Mouse (Mus musculus) liver, embryonic 14.5 days (tissue): ENCODE data around the gene Gm5483. TPM values are rescaled to one million over a fixed set of nuclear protein-coding genes. Genes with fewer than 3 reads are reported as not detected.
A peak's percentile ranks its signal among the peaks of the same experiment; 100 is the strongest.
"Not testable (repeated sequence)": the region's sequence is repeated elsewhere in the genome, so short reads cannot be mapped to it uniquely, and the experiment has no call there.

Experiments used
- ATAC-seq: fragments of 200-750 bp; cut with Nextera tagmentation; 2 replicates; pipeline ENCODE4 v1.8.0; 2017; ENCODE audit warnings: moderate number of reproducible peaks, mild to moderate bottlenecking, moderate library complexity; ENCODE audit not compliant: insufficient read depth
- DNase-seq, 3 experiments: peaks; one replicate each; pipeline ENCODE4 v3.0.0-alpha.2; 2012 to 2013; ENCODE audit warnings: low read depth in 3 of 3, low spot score in 3 of 3
- H3K27ac ChIP-seq: fragments of 300-500 bp; sonication (generic); 2 replicates; pipeline ENCODE4 v1.5.1; 2014; ENCODE audit warnings: moderate library complexity, mild to moderate bottlenecking, control low read depth, inconsistent platforms
- H3K27me3 ChIP-seq: fragments of 300-500 bp; sonication (generic); 2 replicates; pipeline ENCODE4 v1.6.1; 2014; ENCODE audit warnings: mild to moderate bottlenecking, low read length, moderate library complexity; ENCODE audit not compliant: control insufficient read depth, insufficient read depth
- H3K36me3 ChIP-seq: fragments of 300-500 bp; sonication (generic); replicated peaks from 2 replicates; pipeline ENCODE4 v1.6.1; 2014; ENCODE audit warnings: low read depth; ENCODE audit not compliant: control insufficient read depth, insufficient read depth
- H3K4me1 ChIP-seq, 2 experiments: fragments of 200-500 bp in 1 of 2; fragments of 300-500 bp in 1 of 2; sonication (generic) in 1 of 2; replicated peaks; 2 replicates each; pipeline ENCODE4 v1.6.1; 2012 to 2014; ENCODE audit warnings: antibody characterized with exemption in 1 of 2, inconsistent platforms in 1 of 2, low read length in 1 of 2; ENCODE audit not compliant: control insufficient read depth in 2 of 2, insufficient read depth in 2 of 2
- H3K4me2 ChIP-seq: fragments of 300-500 bp; sonication (generic); 2 replicates; pipeline ENCODE4 v1.6.1; 2014; ENCODE audit warnings: low read depth, mild to moderate bottlenecking, control low read depth, moderate library complexity
- H3K4me3 ChIP-seq, 2 experiments: fragments of 200-500 bp in 1 of 2; fragments of 300-500 bp in 1 of 2; sonication (generic) in 1 of 2; 2 replicates each; pipeline ENCODE4 v1.5.1; 2012 to 2014; ENCODE audit warnings: low read depth in 2 of 2, low read length in 2 of 2, mild to moderate bottlenecking in 2 of 2, control low read depth in 1 of 2, inconsistent platforms in 1 of 2, moderate library complexity in 1 of 2; ENCODE audit not compliant: insufficient read depth in 1 of 2
- H3K9ac ChIP-seq: fragments of 300-500 bp; sonication (generic); replicated peaks from 2 replicates; pipeline ENCODE4 v1.6.1; 2014; ENCODE audit warnings: mild to moderate bottlenecking, control low read depth, moderate library complexity
- H3K9me3 ChIP-seq: fragments of 300-500 bp; sonication (generic); 2 replicates; pipeline ENCODE4 v1.6.1; 2016; ENCODE audit warnings: low read length, mixed read lengths; ENCODE audit not compliant: control insufficient read depth
- CTCF ChIP-seq: IDR thresholded peaks from 2 replicates; pipeline ENCODE4 v1.5.1; 2016; ENCODE audit warnings: antibody characterized with exemption, low read depth, control low read depth
- EP300 ChIP-seq: IDR thresholded peaks from 2 replicates; pipeline ENCODE4 v1.6.1; 2016; ENCODE audit warnings: antibody characterized with exemption, low read depth
- WGBS: fragments of 180-500 bp; shearing (Covaris S2); extraction: QIAGEN DNeasy Blood & Tissue Kit; methylation state at CpG from one replicate; pipeline ENCODE4 v1.1.7; 2014; ENCODE audit not compliant: insufficient replicate concordance; 5-methylcytosine and 5-hydroxymethylcytosine counted together
- polyA plus RNA-seq, 2 experiments: library from polyadenylated mRNA; depleted of rRNA in 1 of 2; stranded (reverse) in 1 of 2; unstranded in 1 of 2; fragments of >200 nt; fragmentation: Nextera tagmentation in 1 of 2; extraction: Ambion mirVana in 1 of 2; gene quantifications; 2 replicates each; pipeline versions ENCODE4 v1.2.1 to v1.2.3; 2012 to 2014

The Gm5483 gene
- polyA plus RNA-seq, 2 experiments, result 77.9 to 124 TPM

GRCm38 (mm10) chr16:36179910-36180309, 4.1 kb upstream of the Gm5483 start:
- H3K36me3 ChIP-seq, result no peaks in the 10 kb centered on the region
- ATAC-seq (no peak), DNase-seq (no peak)
- no peak overlapping the region for H3K27ac ChIP-seq
- H3K4me3 ChIP-seq, result no peak overlapping the region
- H3K4me1 ChIP-seq, result no peaks in the 10 kb centered on the region
- H3K27me3 ChIP-seq, result no peaks in the 10 kb centered on the region
- H3K4me2 ChIP-seq, result no peak overlapping the region
- no peak overlapping the region for H3K9ac ChIP-seq
- H3K9me3 ChIP-seq, result no peaks in the 10 kb centered on the region
- no peak for TF ChIP-seq EP300
- no peak for TF ChIP-seq CTCF
- 45% methylated on average over 2 of the region's 2 CpGs for WGBS

GRCm38 (mm10) chr16:36199226-36199625, 15.2 kb downstream of the Gm5483 start:
- H3K4me1 ChIP-seq, result no peaks in the 10 kb centered on the region
- no peaks in the 10 kb centered on the region for H3K27me3 ChIP-seq
- no peaks in the 10 kb centered on the region for H3K36me3 ChIP-seq
- H3K9ac ChIP-seq, result no peak overlapping the region
- no peak for DNase-seq
- H3K4me3 ChIP-seq, result no peak overlapping the region
- H3K27ac ChIP-seq, result no peak overlapping the region
- H3K4me2 ChIP-seq, result no peak overlapping the region
- ATAC-seq, result no peak
- no peaks in the 10 kb centered on the region for H3K9me3 ChIP-seq
- TF ChIP-seq EP300 (no peak), CTCF (no peak)
- 49% methylated on average over 19 of the region's 19 CpGs for WGBS

GRCm38 (mm10) chr16:36203846-36204245, 19.8 kb downstream of the Gm5483 start:
- H3K9ac ChIP-seq, result no peak overlapping the region
- H3K27me3 ChIP-seq, result no peaks in the 10 kb centered on the region
- DNase-seq (no peak), ATAC-seq (no peak)
- no peak overlapping the region for H3K4me3 ChIP-seq
- no peaks in the 10 kb centered on the region for H3K9me3 ChIP-seq
- WGBS, result 56% methylated on average over 5 of the region's 5 CpGs
- no peak overlapping the region for H3K27ac ChIP-seq
- no peak for TF ChIP-seq CTCF
- no peak for TF ChIP-seq EP300
- H3K4me1 ChIP-seq, result no peaks in the 10 kb centered on the region
- H3K4me2 ChIP-seq, result no peak overlapping the region
- no peaks in the 10 kb centered on the region for H3K36me3 ChIP-seq

DNA sequence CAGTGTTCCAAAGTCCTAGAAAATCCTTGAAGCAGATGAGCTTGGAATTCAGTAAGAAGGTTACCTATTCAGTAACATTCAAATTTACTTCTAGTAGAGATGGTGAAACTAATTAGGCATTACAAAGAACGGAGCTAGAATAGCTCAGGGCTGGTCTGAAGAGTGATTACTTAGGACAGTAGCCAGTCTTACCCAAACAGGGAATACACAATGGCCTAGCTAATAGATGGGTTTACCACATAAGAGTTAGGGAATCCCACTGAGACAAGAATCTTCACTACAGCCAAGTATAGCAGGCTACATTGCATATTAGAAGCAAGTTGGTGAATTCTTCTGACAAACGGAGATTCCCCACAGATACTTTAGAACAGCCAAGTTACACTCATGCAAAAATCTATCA, 21.7 kb downstream of the Gm5483 start:
- H3K4me1 ChIP-seq, H3K4me3 ChIP-seq, H3K9me3 ChIP-seq, H3K36me3 ChIP-seq, H3K4me2 ChIP-seq, H3K27me3 ChIP-seq, H3K9ac ChIP-seq, DNase-seq, H3K27ac ChIP-seq, ATAC-seq: not testable (repeated sequence)
- WGBS, result 41% methylated on average over 2 of the region's 2 CpGs

DNA sequence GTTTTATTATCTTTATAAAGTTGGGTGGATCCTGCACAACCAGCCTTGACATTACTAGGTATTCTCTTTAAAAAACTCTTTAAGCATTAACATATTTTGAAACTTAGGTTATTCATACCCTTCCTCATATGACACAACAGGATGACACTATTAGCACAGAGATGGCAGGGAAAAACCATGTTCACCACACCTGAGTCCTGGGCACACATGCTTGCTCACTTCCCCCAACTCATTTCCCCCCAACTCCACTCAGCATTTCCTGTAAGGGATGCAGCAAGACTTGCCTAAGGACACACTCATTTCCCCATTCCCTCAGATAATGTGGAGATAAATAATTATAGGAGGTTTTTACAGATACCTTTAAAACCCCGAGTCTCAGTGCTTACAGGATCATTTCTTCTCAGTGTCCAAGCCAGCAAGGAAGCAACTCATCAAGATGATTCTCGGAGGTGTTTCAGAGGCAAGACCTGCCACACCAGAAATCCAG, 26.0 kb downstream of the Gm5483 start, which contains the start of gene Gm5416:
Gene Gm5416 (plus strand): TSS at position 437 of the 487 bp plus-strand sequence.
- ATAC-seq (no peak), DNase-seq (peak in 1 of 3 experiments; percentile 1)
- Histone ChIP-seq H3K9ac (no peak within 1 kb of the TSS), H3K4me1 (no peaks in the 10 kb centered on the region), H3K27ac (no peak within 1 kb of the TSS), H3K4me2 (no peak within 1 kb of the TSS), H3K4me3 (no peak within 1 kb of the TSS), H3K36me3 (no peaks in the 10 kb centered on the region), H3K27me3 (no peaks in the 10 kb centered on the region), H3K9me3 (no peaks in the 10 kb centered on the region)
- 38% methylated on average over 2 of the region's 2 CpGs for WGBS
- no peak for TF ChIP-seq EP300

GRCm38 (mm10) chr16:36221168-36221567, 37.2 kb downstream of the Gm5483 start, which contains the start of gene 2010005H15Rik:
Gene 2010005H15Rik (plus strand): TSS chr16:36221468.
- 76% methylated on average over 6 of the region's 7 CpGs for WGBS
- not testable (repeated sequence) for H3K36me3 ChIP-seq, H3K4me1 ChIP-seq, H3K9ac ChIP-seq, H3K9me3 ChIP-seq, H3K4me2 ChIP-seq, H3K27me3 ChIP-seq, H3K27ac ChIP-seq, H3K4me3 ChIP-seq, ATAC-seq, DNase-seq

Other genes with a start within 250 kb of the Gm5483 start
- gene Parp9, start 245.7 kb upstream of the Gm5483 start, polyA plus RNA-seq (2012; rRNA removed), result 2.8 and 4.3 TPM in 2 replicates
- gene Parp9, start 245.7 kb upstream of the Gm5483 start, polyA plus RNA-seq (2014; fragmentation: Nextera tagmentation; extraction: Ambion mirVana), result 6.9 and 7.6 TPM in 2 replicates
- 1.5 and 1.9 TPM in 2 replicates for gene Dtx3l, start 245.1 kb upstream of the Gm5483 start, polyA plus RNA-seq (2012; rRNA removed)
- 3.2 and 3.5 TPM in 2 replicates for gene Dtx3l, start 245.1 kb upstream of the Gm5483 start, polyA plus RNA-seq (2014; fragmentation: Nextera tagmentation; extraction: Ambion mirVana)
- 7.7 and 10.9 TPM in 2 replicates for gene Kpna1, start 205.5 kb upstream of the Gm5483 start, polyA plus RNA-seq (2012; rRNA removed)
- gene Kpna1, start 205.5 kb upstream of the Gm5483 start, polyA plus RNA-seq (2014; fragmentation: Nextera tagmentation; extraction: Ambion mirVana), result 35.0 and 36.1 TPM in 2 replicates
- 1.6 and 2.3 TPM in 2 replicates for gene Wdr5b, start 143.0 kb upstream of the Gm5483 start, polyA plus RNA-seq (2012; rRNA removed)
- 2.8 and 2.9 TPM in 2 replicates for gene Wdr5b, start 143.0 kb upstream of the Gm5483 start, polyA plus RNA-seq (2014; fragmentation: Nextera tagmentation; extraction: Ambion mirVana)
- gene Fam162a, start 112.6 kb upstream of the Gm5483 start, polyA plus RNA-seq (2012; rRNA removed), result 35.8 and 76.4 TPM in 2 replicates
- 187 and 221 TPM in 2 replicates for gene Fam162a, start 112.6 kb upstream of the Gm5483 start, polyA plus RNA-seq (2014; fragmentation: Nextera tagmentation; extraction: Ambion mirVana)
- 19.1 and 52.5 TPM in 2 replicates for gene Ccdc58, start 112.5 kb upstream of the Gm5483 start, polyA plus RNA-seq (2012; rRNA removed)
- gene Ccdc58, start 112.5 kb upstream of the Gm5483 start, polyA plus RNA-seq (2014; fragmentation: Nextera tagmentation; extraction: Ambion mirVana), result 44.0 and 46.0 TPM in 2 replicates
- not detected in 2 replicates for gene Csta1, start 53.0 kb upstream of the Gm5483 start, polyA plus RNA-seq (2012; rRNA removed)
- not detected in 2 replicates for gene Csta1, start 53.0 kb upstream of the Gm5483 start, polyA plus RNA-seq (2014; fragmentation: Nextera tagmentation; extraction: Ambion mirVana)
- gene Stfa2l1, start 27.4 kb upstream of the Gm5483 start, polyA plus RNA-seq (2012; rRNA removed), result 22.8 and 30.9 TPM in 2 replicates
- gene Stfa2l1, start 27.4 kb upstream of the Gm5483 start, polyA plus RNA-seq (2014; fragmentation: Nextera tagmentation; extraction: Ambion mirVana), result 15.7 and 26.8 TPM in 2 replicates
- 0.81 TPM in 1 of 2 replicates, not detected in the other for gene Gm5416, start 26.2 kb downstream of the Gm5483 start, polyA plus RNA-seq (2012; rRNA removed)
- 1.7 and 2.9 TPM in 2 replicates for gene Gm5416, start 26.2 kb downstream of the Gm5483 start, polyA plus RNA-seq (2014; fragmentation: Nextera tagmentation; extraction: Ambion mirVana)
- gene 2010005H15Rik, start 37.3 kb downstream of the Gm5483 start, polyA plus RNA-seq (2012; rRNA removed), result 1.3 and 2.5 TPM in 2 replicates
- gene 2010005H15Rik, start 37.3 kb downstream of the Gm5483 start, polyA plus RNA-seq (2014; fragmentation: Nextera tagmentation; extraction: Ambion mirVana), result 4.8 and 7.3 TPM in 2 replicates
- 60.2 and 101 TPM in 2 replicates for gene Stfa1, start 92.7 kb downstream of the Gm5483 start, polyA plus RNA-seq (2012; rRNA removed)
- gene Stfa1, start 92.7 kb downstream of the Gm5483 start, polyA plus RNA-seq (2014; fragmentation: Nextera tagmentation; extraction: Ambion mirVana), result 276 and 425 TPM in 2 replicates
- gene BC117090, start 150.1 kb downstream of the Gm5483 start, polyA plus RNA-seq (2012; rRNA removed), result not detected in 2 replicates
- 0.58 and 1.9 TPM in 2 replicates for gene BC117090, start 150.1 kb downstream of the Gm5483 start, polyA plus RNA-seq (2014; fragmentation: Nextera tagmentation; extraction: Ambion mirVana)
- gene BC100530, start 183.5 kb downstream of the Gm5483 start, polyA plus RNA-seq (2012; rRNA removed), result 45.3 and 77.9 TPM in 2 replicates
- 210 and 313 TPM in 2 replicates for gene BC100530, start 183.5 kb downstream of the Gm5483 start, polyA plus RNA-seq (2014; fragmentation: Nextera tagmentation; extraction: Ambion mirVana)
- 8.4 and 11.6 TPM in 2 replicates for gene Stfa2, start 224.2 kb downstream of the Gm5483 start, polyA plus RNA-seq (2012; rRNA removed)
- 10.0 and 11.0 TPM in 2 replicates for gene Stfa2, start 224.2 kb downstream of the Gm5483 start, polyA plus RNA-seq (2014; fragmentation: Nextera tagmentation; extraction: Ambion mirVana)